Mouse (Mus musculus): ENCODE results near the gene Lman2.

Lman2 gene

DNA sequence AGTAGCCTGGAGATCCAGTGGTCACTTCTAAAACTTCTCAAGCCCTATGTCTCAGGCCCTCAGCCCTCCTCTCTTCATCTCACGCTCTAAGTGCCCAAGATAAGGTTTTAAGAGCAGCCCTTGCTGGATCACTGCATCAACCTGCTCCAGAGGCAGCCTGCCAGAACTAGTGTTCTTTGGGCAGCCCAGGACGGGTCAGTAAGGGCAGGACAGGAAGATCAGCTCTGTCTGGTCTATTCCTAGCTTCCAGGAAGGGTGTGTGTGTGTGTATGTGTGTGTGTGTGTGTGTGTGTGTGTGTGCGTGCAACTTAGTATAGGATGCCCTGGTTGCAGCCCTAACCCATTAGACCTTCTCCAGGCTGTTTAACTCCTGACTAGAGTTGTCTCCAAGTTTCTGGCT is 7.7 kb upstream of the Lman2 start:
- DNase-seq: peak; percentile 66

DNA sequence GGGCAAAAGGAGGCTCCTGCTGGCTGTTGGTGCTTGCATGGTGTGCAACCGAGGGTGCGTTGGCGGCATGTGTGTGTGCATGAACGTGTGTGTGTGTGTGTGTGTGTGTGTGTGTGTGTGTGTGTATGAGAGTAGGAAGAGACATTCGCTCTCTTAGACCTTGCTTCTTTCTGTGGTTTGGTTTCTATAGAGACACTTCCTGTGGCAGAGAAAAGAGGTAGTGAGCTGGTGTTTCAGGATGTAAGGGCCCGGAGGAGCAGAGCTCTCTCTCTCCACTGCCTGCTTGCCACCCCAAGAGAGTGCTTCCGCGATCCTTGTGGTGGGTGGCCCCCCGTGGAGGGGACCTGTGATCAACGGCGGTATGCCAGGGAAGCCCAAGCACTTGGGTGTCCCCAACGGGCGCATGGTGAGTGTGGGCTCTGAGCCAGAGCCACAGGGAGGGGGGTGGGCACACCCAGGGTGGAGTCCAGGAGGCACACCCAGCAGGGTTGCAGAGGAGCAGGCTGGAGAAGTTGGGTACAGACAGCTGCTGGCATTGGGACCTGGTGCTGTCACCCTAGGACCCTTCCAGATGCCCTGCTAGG is 7.0 kb upstream of the Lman2 start, which contains the start of gene Rgs14:
Gene Rgs14, plus strand, starts transcription at position 202 of the 584 bp plus-strand sequence.
- DNase-seq: no peak

DNA sequence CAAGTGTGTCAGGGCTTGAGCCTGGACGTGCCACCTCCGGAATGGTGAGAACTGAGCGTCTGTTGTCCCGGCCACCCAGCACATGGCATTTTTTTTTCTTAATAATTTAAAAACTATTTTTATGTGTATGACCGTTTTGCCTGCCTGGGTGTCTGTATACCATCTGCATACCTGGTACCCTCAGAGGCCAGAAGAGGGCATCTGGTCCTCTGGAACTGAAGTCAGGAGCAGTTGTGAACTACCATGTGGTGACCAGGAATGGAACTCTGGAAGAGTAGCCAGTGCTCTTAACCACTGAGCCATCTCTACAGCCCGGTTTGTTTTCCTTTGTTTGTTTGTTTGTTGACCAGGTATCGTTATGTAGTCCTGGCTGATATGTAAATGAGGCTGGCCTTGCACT is 5.8 kb upstream of the Lman2 start:
- peak; percentile 17 for DNase-seq

DNA sequence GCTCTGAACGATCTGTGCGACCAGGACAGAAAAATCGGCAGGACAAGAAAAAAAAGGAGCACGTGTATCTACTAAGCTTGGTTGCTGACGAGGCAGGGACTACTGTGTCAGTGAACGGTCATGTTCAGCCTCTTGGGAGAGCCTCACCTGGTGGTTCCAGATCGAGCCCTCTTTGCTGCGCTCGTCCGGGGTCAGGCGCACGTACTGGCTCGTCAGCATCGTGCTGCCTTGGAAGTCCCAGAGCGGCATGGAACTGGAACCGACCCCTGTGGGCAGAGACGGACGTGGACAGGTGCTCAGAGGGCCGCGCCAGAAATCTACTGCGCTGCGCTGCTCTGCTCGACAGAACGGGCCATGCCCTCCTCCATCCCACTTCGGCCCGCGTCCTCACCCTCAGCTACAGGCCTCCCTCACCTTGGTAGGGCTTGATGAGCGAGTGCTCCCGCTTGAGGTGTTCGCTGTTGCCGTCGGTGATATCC is 570 bp downstream of the Lman2 start:
- no peak for DNase-seq

DNA sequence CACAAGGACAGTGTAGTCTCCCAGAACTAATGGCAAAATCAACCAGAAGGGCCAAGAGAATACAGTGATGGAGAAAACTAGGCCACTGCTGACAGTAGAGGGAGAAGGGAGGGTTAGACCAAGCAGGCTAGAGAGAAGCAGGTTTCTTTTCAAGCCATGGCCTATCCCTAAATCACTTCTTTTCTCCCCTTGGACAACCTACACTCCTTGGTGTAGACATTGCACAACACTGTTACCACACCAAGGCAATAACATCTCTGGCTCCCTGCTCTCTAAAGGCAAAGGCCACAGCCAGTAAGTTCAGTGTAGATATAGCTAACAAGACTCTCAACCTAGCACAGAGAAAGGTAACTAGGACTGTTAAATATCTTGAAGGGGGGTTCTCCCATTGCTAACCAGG is 1.4 kb downstream of the Lman2 start:
- no peak for DNase-seq

DNA sequence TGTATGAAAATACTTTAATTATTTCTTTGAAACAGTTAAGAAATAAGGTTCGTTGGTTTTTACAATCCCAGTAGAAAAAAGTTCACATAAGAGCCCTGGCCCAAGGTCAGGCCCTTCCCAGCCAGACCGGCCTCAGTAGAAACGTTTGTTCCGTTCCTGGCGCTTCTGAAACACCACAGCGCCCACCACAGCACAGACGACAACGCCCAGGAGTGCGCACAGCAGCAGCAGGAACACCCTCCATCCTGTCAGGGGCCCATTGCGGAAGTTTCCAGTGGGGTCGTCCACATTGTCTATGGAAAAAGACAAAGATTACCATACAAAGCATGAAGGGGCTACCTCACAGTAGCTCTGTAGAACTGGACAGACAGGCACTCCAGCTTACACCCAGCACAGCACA is 15.8 kb downstream of the Lman2 start:
- no peak for DNase-seq

DNA sequence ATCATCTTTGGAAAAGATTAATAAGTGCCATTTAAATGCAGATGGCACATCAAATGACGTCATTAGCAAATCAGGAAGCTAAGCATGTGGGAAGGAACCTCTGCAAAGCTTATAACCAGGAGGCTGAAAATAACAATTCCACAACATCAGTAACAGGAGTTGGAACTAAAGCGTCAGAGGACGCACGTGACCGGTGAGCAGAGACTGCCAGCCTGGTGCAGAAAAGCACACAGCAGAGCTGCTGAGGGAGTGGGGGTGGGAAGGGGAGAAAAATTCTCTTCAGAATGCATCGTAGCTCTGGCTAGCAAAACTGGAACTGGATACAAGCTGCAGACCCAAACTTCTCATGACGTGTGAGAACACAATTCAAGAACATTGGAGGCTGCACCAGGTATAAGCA is 18.3 kb downstream of the Lman2 start:
- DNase-seq: no peak

DNA sequence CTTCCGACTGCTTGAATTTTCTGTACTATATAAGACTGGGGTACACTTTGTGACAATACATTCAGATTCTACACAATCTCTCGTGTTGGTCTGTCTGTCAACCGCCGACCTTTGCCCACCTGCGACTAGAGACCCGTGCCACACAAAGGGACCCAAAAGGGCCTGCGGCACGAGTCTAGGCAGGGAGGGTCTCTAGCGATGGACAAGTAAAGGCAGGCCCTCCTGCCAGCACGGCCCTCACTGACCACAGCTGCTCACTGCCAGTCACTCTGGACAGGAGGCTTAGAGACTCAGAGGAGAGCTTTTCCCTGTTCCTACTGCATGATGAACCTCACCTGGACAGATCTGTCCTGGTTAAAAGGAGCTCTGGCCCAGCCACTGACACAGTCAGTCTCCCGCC is 20.1 kb downstream of the Lman2 start:
- no peak for DNase-seq

DNA sequence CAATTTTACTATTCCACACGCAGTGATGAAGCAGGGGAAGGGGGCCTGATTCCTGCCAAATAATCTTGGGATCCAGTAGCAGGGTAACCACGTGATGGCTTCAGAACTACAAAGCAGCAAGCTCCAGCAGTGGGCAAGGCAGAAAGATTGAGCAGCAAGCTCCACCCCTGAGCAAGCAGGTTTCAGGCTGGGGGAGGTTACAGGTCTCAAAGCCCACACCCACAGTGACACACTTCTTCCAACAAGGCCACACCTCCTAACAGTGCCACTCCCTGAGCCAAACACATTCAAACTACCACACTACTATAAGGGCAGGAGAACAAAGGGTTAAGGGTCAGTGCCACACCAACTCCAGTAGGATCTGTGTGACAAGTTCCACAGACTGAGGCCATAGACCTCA is 23.3 kb downstream of the Lman2 start:
- no peak for DNase-seq

DNA sequence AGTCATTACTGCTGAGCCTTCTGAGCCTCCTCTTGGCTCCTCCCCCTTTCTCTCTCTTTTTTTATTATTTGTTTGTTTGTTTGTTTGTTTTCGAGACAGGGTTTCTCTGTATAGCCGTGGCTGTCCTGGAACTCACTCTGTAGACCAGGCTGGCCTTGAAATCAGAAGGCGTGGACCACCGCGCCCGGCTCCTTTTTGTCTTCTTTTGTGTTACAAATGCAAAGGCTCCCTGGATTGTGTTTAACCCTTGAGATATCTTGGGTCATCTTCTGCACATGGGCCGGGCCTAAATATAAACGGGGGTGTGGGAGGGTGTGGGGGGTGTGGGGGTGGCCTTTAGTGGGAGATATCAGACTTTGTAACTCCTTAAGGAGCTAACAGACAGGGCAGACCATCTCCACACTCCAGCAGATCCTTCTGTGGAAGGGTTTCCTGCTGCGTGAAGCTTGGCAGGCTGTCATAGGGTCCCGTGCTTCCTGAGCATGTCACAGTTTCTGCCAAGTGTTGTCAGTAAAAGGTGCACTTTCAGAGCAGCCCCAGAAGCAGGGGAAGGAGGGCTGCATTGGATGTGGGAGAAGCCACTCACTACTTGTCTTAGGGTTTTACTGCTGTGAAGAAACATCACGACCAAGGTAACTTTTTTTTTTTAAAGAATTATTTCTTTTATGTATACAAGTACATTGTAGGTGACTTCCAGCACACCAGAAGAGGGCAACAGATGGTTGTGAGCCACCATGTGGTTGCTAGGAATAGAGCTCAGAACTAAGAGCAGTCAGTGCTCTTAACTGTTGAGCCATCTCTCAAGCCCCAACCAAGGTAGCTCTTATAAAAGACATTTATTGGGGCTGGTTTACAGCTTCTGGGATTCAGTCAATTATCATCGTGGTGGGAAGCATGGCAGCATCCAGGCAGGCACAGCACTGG is 24.2 kb downstream of the Lman2 start:
- no peak for DNase-seq

DNA sequence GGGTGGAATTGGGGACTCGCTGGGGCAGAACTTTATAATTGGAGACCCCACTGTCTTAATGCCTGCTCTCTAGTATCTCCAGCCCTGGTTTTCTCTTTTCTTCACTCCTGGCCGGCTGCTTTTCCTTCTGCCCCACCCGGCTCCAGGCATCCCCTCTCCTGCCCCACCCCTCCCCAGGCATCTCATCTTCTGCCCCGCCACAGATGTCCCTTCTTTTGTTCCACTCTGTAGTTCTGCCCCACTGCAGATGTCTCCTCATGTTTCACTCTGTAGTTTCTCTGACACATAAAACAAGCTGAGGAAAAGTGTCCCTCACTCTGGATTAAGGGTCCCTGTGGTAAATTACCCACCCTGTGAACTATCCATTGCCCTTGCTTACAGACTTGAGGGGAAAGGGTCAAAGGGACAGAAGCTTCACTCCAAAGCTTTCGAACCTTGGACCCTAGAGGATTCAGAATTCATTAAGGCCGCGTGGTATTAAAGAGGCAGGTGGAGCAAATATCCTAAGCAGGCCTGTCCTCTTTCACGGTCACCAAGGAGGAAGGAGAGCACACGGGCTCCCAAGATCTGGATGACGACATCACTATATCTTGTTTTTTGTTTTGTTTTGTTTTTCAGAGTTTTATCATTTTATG is 25.1 kb downstream of the Lman2 start:
- peak; percentile 40 for DNase-seq

DNA sequence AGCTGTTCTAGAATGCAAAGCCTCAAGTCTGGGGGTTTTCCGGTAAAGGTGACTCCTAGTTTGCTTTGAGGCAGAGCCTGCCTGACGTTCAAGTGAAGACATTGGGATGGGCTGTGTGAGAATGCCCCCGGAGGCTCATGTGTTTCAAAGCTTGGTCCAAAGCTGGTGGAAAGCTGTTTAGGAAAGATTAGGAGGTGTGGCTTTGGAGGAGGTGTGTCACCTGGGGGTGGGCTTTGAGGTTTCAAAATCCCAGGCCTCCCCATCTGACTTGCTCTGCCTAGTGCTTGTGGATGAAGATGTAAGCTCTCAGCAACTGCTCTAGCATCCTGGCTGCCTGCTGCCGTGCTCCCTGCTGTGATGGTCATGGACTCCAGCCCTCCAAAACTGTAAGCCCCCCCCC is 26.9 kb downstream of the Lman2 start:
- no peak for DNase-seq

DNA sequence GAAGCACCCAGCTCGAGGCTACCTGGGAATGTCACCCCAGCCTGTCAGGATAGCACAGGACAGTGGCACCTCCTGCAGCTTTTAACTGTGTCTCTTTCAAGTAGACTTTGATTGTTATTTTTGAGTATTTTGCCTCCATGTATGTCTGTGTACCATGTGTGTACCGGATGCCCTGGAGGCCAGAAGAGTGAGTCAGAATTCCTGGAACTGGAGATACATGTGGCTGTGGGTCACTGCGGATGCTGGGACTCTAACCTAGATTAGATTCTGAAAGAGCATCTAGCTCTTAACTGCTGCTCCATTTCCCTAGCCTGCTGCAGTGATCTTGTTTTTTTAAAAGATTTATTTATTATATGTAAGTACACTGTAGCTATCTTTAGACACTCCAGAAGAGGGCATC is 30.3 kb downstream of the Lman2 start:
- DNase-seq: no peak

DNA sequence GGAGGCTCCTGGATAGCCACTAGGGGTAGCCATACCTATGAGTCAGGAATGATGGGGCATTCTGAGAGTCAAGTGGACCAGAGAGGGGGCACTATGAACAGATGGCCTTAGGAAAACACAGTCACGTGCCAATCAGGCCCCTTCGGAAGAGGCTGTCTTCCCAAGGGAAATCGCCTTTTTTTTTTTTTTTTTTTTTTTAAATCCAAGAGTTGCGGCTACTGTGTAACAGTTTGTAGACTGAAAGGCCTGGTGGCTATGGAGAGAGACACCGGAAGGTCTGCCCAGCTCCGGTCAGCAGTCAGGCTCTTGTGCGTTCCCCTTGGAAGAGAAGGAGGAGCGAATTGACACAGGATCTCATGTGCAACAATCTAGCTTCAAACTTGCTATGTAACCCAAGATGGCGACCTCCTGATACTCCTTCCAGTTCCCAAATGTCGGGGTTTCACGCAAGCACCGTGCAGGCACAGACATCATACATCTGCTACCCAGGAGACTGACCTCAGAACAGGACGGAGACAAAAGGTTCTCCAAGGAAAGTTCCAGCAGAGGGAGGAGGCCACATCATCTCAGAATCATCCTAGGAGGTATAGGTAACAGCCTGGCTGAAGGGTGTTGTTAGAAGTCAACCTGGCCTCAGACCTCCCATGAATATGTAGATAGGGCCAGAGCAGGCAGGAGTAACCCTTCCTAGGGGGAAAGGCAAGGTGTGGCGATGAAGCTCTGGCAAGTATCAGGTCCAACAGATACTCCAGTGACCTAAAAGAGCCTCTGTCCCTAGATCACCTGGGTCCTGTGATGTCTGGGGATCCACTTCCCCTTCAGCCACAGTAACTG is 31.8 kb downstream of the Lman2 start:
- DNase-seq: no peak

DNA sequence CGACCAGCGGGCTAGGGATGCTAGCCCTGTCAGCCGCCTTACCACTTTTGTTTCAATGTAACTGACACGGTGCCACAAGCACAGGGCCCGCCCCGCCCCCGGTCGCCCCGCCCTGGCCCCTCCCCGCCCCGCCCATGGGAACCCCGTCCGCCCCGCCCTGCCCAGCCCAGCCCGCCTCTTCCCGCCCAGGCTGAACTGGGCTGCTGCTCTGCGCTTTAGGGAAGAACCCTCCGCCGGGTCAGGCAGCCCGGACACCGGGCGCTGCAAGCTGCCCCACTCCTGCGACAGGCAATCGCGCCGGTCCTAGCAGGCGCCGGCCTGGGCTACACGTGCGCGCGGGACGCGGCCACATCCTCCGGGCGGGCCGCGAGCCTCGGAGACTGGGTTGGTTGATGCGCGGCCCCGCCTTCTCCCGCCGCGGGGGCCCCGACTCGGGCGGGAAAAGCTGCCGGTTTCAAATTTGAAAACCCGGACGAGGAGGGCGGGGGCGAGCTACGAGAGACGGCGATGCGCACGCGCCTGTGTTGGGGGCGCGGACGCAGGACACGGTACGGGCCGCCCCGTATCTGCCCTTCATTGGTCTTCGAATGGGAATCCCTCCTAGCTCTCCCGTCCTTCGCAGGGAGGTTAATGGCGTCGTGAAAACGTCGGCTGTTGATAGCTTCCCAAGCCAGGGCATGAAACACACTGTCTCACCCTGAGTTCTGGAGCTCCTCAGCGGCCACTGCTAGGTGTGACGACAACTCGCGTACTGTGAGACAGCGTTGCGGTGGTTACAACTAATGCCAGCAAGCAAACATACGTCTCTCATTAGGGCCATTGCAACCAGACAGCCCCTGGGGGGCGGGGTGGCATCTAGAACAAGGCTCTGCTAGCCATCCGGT is 32.7 kb downstream of the Lman2 start, which contains the start of gene Mxd3:
Gene Mxd3, minus strand, starts transcription at position 141 of the 884 bp plus-strand sequence.
- DNase-seq: peak; percentile 84

DNA sequence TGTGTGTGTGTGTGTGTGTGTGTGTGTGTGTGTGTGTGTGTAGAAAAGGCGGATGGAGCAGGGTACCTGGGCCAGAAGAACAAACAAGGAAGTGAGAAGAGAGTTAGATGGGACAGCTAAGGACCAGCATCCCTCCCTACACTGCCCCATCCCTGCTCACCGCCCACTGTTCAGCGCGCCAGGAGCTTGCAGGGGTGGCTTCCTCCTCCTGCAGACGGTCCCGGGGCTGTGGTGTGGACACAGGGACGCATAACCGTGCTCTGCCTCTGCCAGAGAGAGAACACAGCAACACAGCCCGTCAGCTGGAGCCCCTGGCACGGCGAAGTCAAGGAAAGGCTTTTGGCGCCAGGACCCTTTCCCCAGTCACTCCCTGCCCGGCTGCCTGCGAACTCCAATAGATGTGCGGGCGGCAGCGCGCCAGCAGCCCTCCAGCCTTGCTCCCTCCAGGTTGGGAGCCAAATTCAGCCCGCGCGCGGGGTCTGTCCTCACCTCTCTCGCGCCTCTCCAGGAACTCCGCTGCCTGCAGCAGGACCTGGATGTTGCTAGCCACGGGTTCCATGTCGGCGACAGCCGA is 33.4 kb downstream of the Lman2 start:
- DNase-seq: no peak

DNA sequence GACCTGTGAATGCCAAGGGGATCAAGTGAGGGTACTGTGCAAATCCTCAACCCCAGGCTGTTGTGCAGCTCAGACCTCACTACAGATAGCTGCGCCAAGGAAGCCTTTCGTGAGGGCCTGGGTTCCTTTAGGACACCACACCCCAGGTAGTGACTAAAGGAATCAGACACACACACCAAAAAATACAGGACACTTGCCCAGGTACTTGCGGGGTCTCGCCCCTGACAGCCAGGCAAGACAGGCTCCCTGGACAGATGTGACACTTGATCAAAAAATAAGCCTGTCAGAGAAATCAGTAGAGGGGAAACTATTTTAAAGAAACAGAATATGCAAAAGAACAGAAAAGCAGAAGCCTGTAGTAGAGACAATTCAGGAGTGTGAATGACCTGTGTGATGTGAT is 33.9 kb downstream of the Lman2 start:
- DNase-seq: no peak

DNA sequence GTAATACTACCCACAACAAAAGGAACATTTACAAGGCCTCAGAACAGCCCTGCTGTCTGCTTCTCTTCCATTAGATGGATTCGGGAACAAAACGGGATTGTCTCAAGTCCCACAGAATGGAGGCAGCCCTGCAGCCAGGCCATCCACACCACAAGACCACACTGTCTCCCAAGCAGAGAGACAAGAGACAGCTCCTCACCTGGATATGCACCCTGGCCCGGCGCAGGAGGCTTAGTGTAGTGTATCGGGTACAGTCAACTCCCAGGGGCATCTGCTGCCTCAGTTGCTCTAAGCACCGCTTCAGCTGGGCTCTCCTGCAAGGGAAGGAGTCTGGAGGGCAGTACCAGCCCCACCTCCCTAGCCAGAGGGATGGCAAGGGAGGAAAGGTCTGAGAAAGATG is 34.4 kb downstream of the Lman2 start:
- DNase-seq: no peak

DNA sequence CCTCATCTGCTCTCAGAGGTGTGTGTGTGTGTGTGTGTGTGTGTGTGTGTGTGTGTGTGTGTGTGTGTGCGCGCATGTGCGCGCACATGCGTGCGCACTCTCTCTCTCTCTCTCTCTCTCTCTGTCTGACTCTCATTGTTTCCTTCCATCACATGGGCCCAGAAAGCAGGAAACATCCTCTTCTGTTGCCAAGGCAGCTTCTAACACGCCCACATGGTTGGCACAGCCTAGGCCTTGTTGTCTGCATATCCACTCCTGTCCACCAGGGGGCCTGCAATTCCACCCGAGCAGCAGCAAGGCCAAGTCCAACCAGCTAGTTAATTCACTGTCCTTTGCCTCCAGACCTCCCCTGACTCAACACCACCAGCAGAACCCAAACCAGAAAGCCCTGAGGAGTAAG is 35.0 kb downstream of the Lman2 start:
- peak; percentile 87 for DNase-seq

DNA sequence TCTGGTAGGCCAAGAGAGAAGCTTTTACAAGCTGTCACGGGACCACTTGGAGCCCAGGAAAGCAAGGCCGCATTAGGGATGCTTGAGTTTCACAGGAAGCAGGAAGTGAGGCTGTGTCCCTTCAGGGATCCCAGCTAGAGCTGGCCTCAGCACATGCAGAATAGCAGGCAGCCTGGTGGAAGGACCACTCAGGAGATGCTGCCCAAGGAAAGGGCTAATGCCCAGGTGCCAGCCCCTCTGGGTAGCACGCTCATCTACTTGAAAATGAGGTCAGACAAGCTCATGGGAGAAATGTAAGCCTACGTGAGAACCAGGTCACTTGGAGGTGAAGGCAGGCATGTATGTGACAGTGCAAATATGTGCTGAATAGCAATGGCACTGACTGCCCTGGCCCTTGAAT is 35.4 kb downstream of the Lman2 start:
- DNase-seq: no peak

DNA sequence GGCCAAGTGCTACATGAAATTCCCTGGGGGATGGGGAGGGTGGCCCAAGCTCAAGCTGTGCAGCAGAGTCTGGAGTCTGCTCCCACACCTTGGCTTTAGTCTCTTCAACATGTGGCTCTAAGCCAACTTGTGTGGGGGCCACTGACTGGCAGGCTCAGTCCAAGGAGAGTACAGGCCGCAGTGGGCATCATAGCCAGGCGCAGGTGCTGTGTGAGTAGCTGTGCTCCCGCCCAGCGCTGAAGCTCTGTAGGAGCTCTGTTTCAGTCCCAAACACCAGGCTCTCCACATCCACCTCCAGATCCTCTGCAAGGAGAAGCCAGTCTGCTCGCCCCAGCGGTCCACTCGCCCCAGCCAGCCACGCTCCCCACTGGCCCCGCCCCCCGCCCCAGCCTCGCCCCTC is 37.0 kb downstream of the Lman2 start:
- no peak for DNase-seq

Data from kidney, adult 11 months (tissue).